ENCODE assay signal across 9 mouse cellular contexts in genomic region chr3:96645018-96645649, GRCm38 (mm10). TPM values are rescaled to one million over a fixed set of nuclear protein-coding genes. Genes with fewer than 3 reads are reported as not detected.
DNase-seq lines count a peak whose midpoint lies in the region; ATAC-seq and TF ChIP-seq lines count a peak whose summit lies in the region.
"Had no signal": no experiment of that assay in that cellular context is flagged by ENCODE, and none has a peak within 500 bp of the region (broad histone marks: within the 10 kb centered on the region; RNA-seq: fewer than 3 reads in every experiment).

Gene Itga10, plus strand, starts transcription at chr3:96645584.

- no peak within 1 kb of the TSS for H3K4me2 ChIP-seq in hindbrain, embryonic 13.5 days
- no peak within 1 kb of the TSS for H3K4me2 ChIP-seq in hindbrain, postnatal 0 days (ENCODE audit: low read depth, low read length)
- no peak within 1 kb of the TSS for H3K4me2 ChIP-seq in lung, postnatal 0 days (replicated peaks; ENCODE audit: low read depth, low read length)

- H3K36me3 ChIP-seq in hindbrain, embryonic 10.5 days: peaks cover 38% of the 10 kb centered on the region
- H3K36me3 ChIP-seq in hindbrain, embryonic 13.5 days: peaks cover 53% of the 10 kb centered on the region
- H3K36me3 ChIP-seq in hindbrain, postnatal 0 days (ENCODE audit: insufficient read depth, low read length): peaks cover 16% of the 10 kb centered on the region; the same call in 1 of the 2 replicates
- no peaks in the 10 kb centered on the region for H3K36me3 ChIP-seq in lung, postnatal 0 days (ENCODE audit: insufficient read depth, low read length)

- no peak for TF ChIP-seq POLR2A in embryonic fibroblast, embryonic 13.5 days (IDR thresholded peaks at IDR 0.05; ENCODE audit: low read depth, low read length)

- no peaks in the 10 kb centered on the region for H3K27me3 ChIP-seq in hindbrain, embryonic 10.5 days (ENCODE audit: insufficient read depth, poor library complexity, severe bottlenecking)
- H3K27me3 ChIP-seq in hindbrain, embryonic 13.5 days: no peaks in the 10 kb centered on the region
- no peaks in the 10 kb centered on the region for H3K27me3 ChIP-seq in hindbrain, postnatal 0 days (ENCODE audit: insufficient read depth, low read length)
- no peaks in the 10 kb centered on the region for H3K27me3 ChIP-seq in lung, postnatal 0 days (replicated peaks; ENCODE audit: insufficient read depth, low read length)
- H3K27me3 ChIP-seq: megakaryocyte, embryonic 14.5 days had no signal

- no peak within 1 kb of the TSS for H3K9ac ChIP-seq in hindbrain, embryonic 13.5 days
- H3K9ac ChIP-seq in hindbrain, postnatal 0 days (replicated peaks; ENCODE audit: low read length): no peak within 1 kb of the TSS
- H3K9ac ChIP-seq in lung, postnatal 0 days (replicated peaks; ENCODE audit: low read depth): no peak within 1 kb of the TSS

- TF ChIP-seq EP300 in lung, postnatal 0 days (IDR thresholded peaks at IDR 0.05): no peak

- ATAC-seq in hindbrain, embryonic 13.5 days (ENCODE audit: low FRiP score): no peak
- no peak for ATAC-seq in hindbrain, postnatal 0 days
- ATAC-seq in lung, postnatal 0 days: peak; percentile 67

- peak; percentile 20 for DNase-seq in hindbrain, embryonic 10.5 days (ENCODE audit: low spot score)
- DNase-seq in 3T3-L1 (ENCODE audit: low read depth, low spot score) (peak; percentile 83), R1 (ENCODE audit: low read depth, low spot score) (peak; percentile 61)
- DNase-seq in hindbrain, postnatal 0 days (ENCODE audit: low spot score): peak; percentile 50
- DNase-seq in lung, postnatal 0 days (ENCODE audit: low spot score): peak; percentile 77
- DNase-seq in frontal cortex, postnatal 10 days (ENCODE audit: low spot score in 2 of 2): no peak

- H3K4me1 ChIP-seq in hindbrain, embryonic 10.5 days (replicated peaks): no peaks in the 10 kb centered on the region
- no peaks in the 10 kb centered on the region for H3K4me1 ChIP-seq in hindbrain, embryonic 13.5 days (replicated peaks)
- H3K4me1 ChIP-seq in embryonic fibroblast, embryonic 13.5 days (ENCODE audit: control insufficient read depth, insufficient read depth, low read length): no peaks in the 10 kb centered on the region
- no peaks in the 10 kb centered on the region for H3K4me1 ChIP-seq in hindbrain, postnatal 0 days (ENCODE audit: insufficient read depth, low read length)
- no peaks in the 10 kb centered on the region for H3K4me1 ChIP-seq in lung, postnatal 0 days (ENCODE audit: insufficient read depth, low read depth, low read length)

- no peak within 1 kb of the TSS for H3K4me3 ChIP-seq in hindbrain, embryonic 10.5 days
- no peak within 1 kb of the TSS for H3K4me3 ChIP-seq in hindbrain, embryonic 13.5 days
- H3K4me3 ChIP-seq in embryonic fibroblast, embryonic 13.5 days (ENCODE audit: insufficient read depth, low read length): no peak within 1 kb of the TSS
- H3K4me3 ChIP-seq in hindbrain, postnatal 0 days (ENCODE audit: low read length): no peak within 1 kb of the TSS
- H3K4me3 ChIP-seq in lung, postnatal 0 days (ENCODE audit: low read depth, low read length): no peak within 1 kb of the TSS
- H3K4me3 ChIP-seq: megakaryocyte, embryonic 14.5 days had no signal

- H3K27ac ChIP-seq in hindbrain, embryonic 10.5 days: no peak within 1 kb of the TSS
- no peak within 1 kb of the TSS for H3K27ac ChIP-seq in hindbrain, embryonic 13.5 days
- no peak within 1 kb of the TSS for H3K27ac ChIP-seq in embryonic fibroblast, embryonic 13.5 days (ENCODE audit: insufficient read depth, low read length)
- H3K27ac ChIP-seq in hindbrain, postnatal 0 days: no peak within 1 kb of the TSS
- no peak within 1 kb of the TSS for H3K27ac ChIP-seq in lung, postnatal 0 days (ENCODE audit: low read length)

- WGBS in hindbrain, embryonic 10.5 days: 65% methylated on average over 7 of the region's 7 CpGs
- WGBS in hindbrain, embryonic 13.5 days: 68% methylated on average over 7 of the region's 7 CpGs
- WGBS in hindbrain, postnatal 0 days: 60% methylated on average over 7 of the region's 7 CpGs
- WGBS in lung, postnatal 0 days: 54% methylated on average over 7 of the region's 7 CpGs

- 0 out of 2 replicates have a peak, but pooled peaks have one; percentile 24 for TF ChIP-seq CTCF in embryonic fibroblast, embryonic 13.5 days (IDR thresholded peaks at IDR 0.05; ENCODE audit: borderline replicate concordance, insufficient read depth, low read length)
- peak; percentile 62 for TF ChIP-seq CTCF in hindbrain, postnatal 0 days (IDR thresholded peaks at IDR 0.05; ENCODE audit: low read depth)
- peak; percentile 68 for TF ChIP-seq CTCF in lung, postnatal 0 days (IDR thresholded peaks at IDR 0.05)

- no peaks in the 10 kb centered on the region for H3K9me3 ChIP-seq in hindbrain, embryonic 10.5 days
- no peaks in the 10 kb centered on the region for H3K9me3 ChIP-seq in hindbrain, embryonic 13.5 days
- H3K9me3 ChIP-seq in hindbrain, postnatal 0 days (ENCODE audit: low read length): no peaks in the 10 kb centered on the region
- H3K9me3 ChIP-seq in lung, postnatal 0 days (ENCODE audit: low read length): no peaks in the 10 kb centered on the region
- H3K9me3 ChIP-seq: megakaryocyte, embryonic 14.5 days had no signal

RNA-seq across cellular contexts. Expression of gene Itga10, which starts in this region (rescaled TPM):
- polyA plus RNA-seq in hindbrain, embryonic 10.5 days (2016; fragmentation: Nextera tagmentation; extraction: Ambion mirVana): 0.31 and 0.35 TPM in 2 replicates
- 0.82 and 0.91 TPM in 2 replicates for polyA plus RNA-seq in hindbrain, embryonic 13.5 days (2015; fragmentation: Nextera tagmentation; extraction: Ambion mirVana)
- polyA plus RNA-seq in embryonic fibroblast, embryonic 13.5 days (2011; ENCODE audit: insufficient read length, low read depth, missing spikeins): 1.7 and 2.0 TPM in 2 replicates
- total RNA-seq in hindbrain, postnatal 0 days (2014; rRNA removed): 2.3 and 2.6 TPM in 2 replicates
- 0.79 and 1.4 TPM in 2 replicates for polyA plus RNA-seq in hindbrain, postnatal 0 days (2015; fragmentation: Nextera tagmentation; extraction: Ambion mirVana)
- 0.31 TPM in 2 replicates for polyA plus RNA-seq in lung, postnatal 0 days (2015; fragmentation: Nextera tagmentation; extraction: Ambion mirVana)

Comparison
In these comparisons a context has a peak if more than half of its experiments do, and no peak if none do; other contexts are left out.
1. Peak in DNase-seq in hindbrain, embryonic 10.5 days; RNA of the gene not detected or under 1 TPM.
2. Peak in DNase-seq and ATAC-seq in lung, postnatal 0 days; RNA of the gene not detected or under 1 TPM.
3. DNase-seq: peak in 3T3-L1 (single experiment), R1 (single experiment) and hindbrain, postnatal 0 days (single experiment); none in frontal cortex, postnatal 10 days (0 of 2).
4. Peak in every context shown above with its lines, with median percentiles within 50 percentile points of each other: CTCF ChIP-seq.